Mouse (Mus musculus) midbrain, embryonic 15.5 days (tissue): ENCODE measurements at regions not wholly inside any gene's neighbourhood (a gene's known extent, or its start where the extent isn't known, plus 50 kb on each side); places are given as distances from the start of the nearest gene placed in this dataset.
A peak's percentile ranks its signal among the peaks of the same experiment; 100 is the strongest.

Source experiments
- ATAC-seq: fragments of 200-750 bp; cut with Nextera tagmentation; replicated peaks from 2 replicates; pipeline ENCODE4 v1.8.0; 2017; ENCODE audit warnings: moderate TSS enrichment
- H3K27ac ChIP-seq: fragments of 300-500 bp; sonication (generic); 2 replicates; pipeline ENCODE4 v1.5.1; 2015; ENCODE audit warnings: mild to moderate bottlenecking, inconsistent platforms
- H3K27me3 ChIP-seq: fragments of 300-500 bp; sonication (generic); replicated peaks from 2 replicates; pipeline ENCODE4 v1.6.1; 2015; ENCODE audit warnings: inconsistent platforms
- H3K36me3 ChIP-seq: fragments of 300-500 bp; sonication (generic); replicated peaks from 2 replicates; pipeline ENCODE4 v1.6.1; 2015; ENCODE audit warnings: inconsistent platforms
- H3K4me1 ChIP-seq: fragments of 300-500 bp; sonication (generic); 2 replicates; pipeline ENCODE4 v1.6.1; 2015; ENCODE audit warnings: inconsistent platforms
- H3K4me2 ChIP-seq: fragments of 300-500 bp; sonication (generic); 2 replicates; pipeline ENCODE4 v1.6.1; 2015; ENCODE audit warnings: inconsistent platforms, mild to moderate bottlenecking, moderate library complexity
- H3K4me3 ChIP-seq: fragments of 300-500 bp; sonication (generic); 2 replicates; pipeline ENCODE4 v1.5.1; 2015; ENCODE audit warnings: mild to moderate bottlenecking, inconsistent platforms
- H3K9ac ChIP-seq: fragments of 300-500 bp; sonication (generic); 2 replicates; pipeline ENCODE4 v1.6.1; 2015; ENCODE audit warnings: mild to moderate bottlenecking, inconsistent platforms
- H3K9me3 ChIP-seq: fragments of 300-500 bp; sonication (generic); 2 replicates; pipeline ENCODE4 v1.6.1; 2016; ENCODE audit warnings: inconsistent platforms
- WGBS: fragments of 180-500 bp; shearing (Covaris S2); methylation state at CpG from one replicate; pipeline ENCODE4 v1.1.7; 2015; ENCODE audit warnings: mixed read lengths; 5-methylcytosine and 5-hydroxymethylcytosine counted together

DNA sequence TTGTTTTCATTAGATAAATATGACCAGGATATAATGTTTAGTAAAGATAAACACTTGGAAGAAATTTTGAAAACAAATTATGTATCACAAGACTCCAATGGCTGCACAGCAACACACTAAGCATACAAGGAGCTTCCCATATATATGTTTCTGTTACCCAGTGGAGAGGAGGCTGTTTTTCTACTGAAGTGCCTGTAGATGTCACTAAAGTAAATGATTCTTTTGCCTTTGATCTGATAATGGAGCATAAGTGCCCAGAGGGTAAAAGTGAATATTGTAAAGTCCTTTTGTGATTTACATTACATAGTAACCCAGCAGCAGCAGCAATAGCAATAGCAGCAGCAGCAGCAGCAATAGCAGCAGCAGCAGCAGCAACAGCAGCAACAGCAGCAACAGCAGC is 226.3 kb downstream of the Ahr start:
- 0 out of 2 replicates have a peak, but pooled peaks cover 3% of the 10 kb centered on the region for H3K4me1 ChIP-seq
- H3K4me2 ChIP-seq = no peak overlapping the region
- H3K9ac ChIP-seq = no peak overlapping the region
- no peaks in the 10 kb centered on the region for H3K27me3 ChIP-seq
- no peak overlapping the region for H3K4me3 ChIP-seq
- no peaks in the 10 kb centered on the region for H3K36me3 ChIP-seq
- ATAC-seq = 0 out of 2 replicates have a peak, but pooled peaks have one; percentile 48
- no peak overlapping the region for H3K27ac ChIP-seq
- H3K9me3 ChIP-seq = no peaks in the 10 kb centered on the region

DNA sequence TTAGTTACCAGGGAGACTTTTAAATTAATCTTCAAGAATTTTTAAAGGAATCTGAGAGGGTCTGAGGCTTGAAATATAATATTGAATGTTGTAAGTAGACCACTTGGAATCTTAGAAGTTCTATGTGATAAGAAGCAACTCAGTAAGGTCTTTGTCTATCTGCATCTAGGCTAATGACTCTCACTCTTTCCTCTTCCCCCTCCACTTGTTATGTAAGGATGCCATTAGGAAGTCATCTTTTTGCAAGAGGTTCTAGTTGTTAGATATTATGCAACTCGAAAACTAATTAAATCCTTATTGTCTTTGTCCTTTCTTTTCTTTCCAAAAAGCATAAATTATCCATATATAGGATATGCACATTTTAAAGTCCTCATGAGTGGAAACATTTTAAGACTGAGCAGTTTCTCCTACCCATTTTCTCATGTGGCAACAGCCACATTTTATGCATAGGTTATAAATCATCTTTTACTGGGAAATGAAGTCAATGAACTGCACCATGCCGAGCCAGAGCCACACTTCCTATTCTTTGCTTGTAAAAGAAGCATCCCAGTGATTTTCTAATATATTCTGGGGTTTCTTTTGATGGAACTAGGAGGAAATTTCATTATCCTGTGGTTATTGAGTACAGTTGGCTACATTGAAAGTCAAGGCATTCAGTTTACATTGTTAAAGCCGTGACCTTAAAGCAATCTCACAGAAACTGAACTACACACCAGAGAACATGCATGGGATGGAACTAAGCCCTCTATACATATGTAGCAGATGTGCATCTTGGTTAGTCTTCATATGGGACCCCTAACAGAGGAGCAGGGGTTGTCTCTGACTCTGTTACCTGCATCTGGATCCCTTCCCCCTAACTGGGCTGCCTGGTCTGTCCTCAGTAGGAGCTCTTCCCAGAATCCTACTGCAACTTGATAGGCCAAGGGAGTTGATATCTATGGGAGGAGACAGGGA is 230.8 kb downstream of the Ahr start:
- Histone ChIP-seq H3K27ac (no peak overlapping the region), H3K27me3 (no peaks in the 10 kb centered on the region), H3K9me3 (no peaks in the 10 kb centered on the region), H3K9ac (no peak overlapping the region), H3K4me1 (no peaks in the 10 kb centered on the region), H3K4me3 (no peak overlapping the region), H3K4me2 (no peak overlapping the region), H3K36me3 (no peaks in the 10 kb centered on the region)
- ATAC-seq = no peak
- 77% methylated on average over 3 of the region's 3 CpGs for WGBS

DNA sequence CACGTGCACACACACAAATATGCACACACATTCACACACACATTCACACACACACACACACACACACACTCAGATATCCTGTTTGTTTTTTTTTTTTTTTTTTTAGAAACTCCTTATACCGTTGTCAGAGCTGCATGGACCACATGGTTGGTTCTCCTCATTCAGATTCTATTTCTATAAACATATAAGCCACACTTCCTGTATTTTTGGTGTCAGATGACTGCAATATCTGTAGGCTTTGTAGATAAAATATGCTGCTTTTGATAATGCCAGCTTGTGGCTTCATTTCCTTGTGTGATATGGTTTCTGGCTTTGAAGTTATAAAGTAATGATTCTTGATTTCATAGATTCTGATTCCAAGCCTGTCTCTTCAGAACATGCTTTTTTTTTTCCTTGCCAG is 231.7 kb downstream of the Ahr start:
- Histone ChIP-seq H3K4me1 (no peaks in the 10 kb centered on the region), H3K4me3 (no peak overlapping the region), H3K27me3 (no peaks in the 10 kb centered on the region), H3K9ac (no peak overlapping the region), H3K36me3 (no peaks in the 10 kb centered on the region), H3K9me3 (no peaks in the 10 kb centered on the region), H3K27ac (no peak overlapping the region), H3K4me2 (no peak overlapping the region)
- no peak for ATAC-seq
- WGBS = 88% methylated on average over 2 of the region's 2 CpGs

DNA sequence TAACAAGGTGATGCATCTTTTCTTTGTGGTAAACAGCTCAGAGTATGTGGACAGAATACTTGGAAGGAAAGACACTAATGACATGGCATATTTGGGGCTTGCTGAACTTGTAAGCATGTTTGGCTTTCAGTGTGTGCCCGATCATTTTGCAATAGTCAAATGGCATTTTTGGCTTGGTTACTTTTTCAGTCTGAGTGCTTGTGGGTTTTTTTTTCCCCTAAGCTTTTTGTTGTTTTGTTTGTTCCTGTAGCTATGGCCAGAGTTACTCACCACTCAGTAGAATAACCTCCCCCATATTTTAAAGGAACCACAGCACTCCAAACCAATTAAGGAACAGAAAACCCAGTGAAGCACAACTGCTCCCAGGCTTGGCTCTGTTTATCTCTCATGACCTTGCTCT is 240.2 kb downstream of the Ahr start:
- Histone ChIP-seq H3K4me3 (no peak overlapping the region), H3K27ac (no peak overlapping the region), H3K9ac (no peak overlapping the region), H3K4me2 (no peak overlapping the region), H3K4me1 (no peaks in the 10 kb centered on the region), H3K9me3 (no peaks in the 10 kb centered on the region; the same call in 1 of the 2 replicates), H3K36me3 (no peaks in the 10 kb centered on the region), H3K27me3 (no peaks in the 10 kb centered on the region)
- ATAC-seq = no peak
- WGBS = 86% methylated on average over 1 of the region's 1 CpGs

DNA sequence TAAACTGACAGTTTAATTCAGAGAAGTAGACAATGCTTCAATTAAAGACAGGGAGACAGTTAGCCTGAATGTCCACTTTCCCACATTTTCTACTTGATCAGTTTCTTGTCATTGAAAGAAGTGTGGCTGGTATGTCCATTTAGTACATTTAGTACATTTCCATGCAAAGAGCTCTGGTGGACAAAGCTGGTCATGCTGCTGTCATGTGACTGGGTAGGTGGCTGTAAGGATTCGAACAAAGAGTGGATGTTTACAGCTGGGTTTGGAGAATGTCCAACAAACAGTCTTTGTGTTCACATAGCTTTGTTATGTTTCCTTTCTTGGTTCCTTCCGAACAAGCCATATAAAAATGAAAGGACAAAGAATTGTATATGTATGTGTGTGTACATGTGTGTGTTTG is 241.3 kb downstream of the Ahr start:
- Histone ChIP-seq H3K27ac (no peak overlapping the region), H3K9me3 (no peaks in the 10 kb centered on the region; the same call in 1 of the 2 replicates), H3K4me1 (no peaks in the 10 kb centered on the region), H3K9ac (no peak overlapping the region), H3K27me3 (no peaks in the 10 kb centered on the region), H3K36me3 (no peaks in the 10 kb centered on the region), H3K4me3 (no peak overlapping the region), H3K4me2 (no peak overlapping the region)
- WGBS = 75% methylated on average over 2 of the region's 2 CpGs
- ATAC-seq = no peak

DNA sequence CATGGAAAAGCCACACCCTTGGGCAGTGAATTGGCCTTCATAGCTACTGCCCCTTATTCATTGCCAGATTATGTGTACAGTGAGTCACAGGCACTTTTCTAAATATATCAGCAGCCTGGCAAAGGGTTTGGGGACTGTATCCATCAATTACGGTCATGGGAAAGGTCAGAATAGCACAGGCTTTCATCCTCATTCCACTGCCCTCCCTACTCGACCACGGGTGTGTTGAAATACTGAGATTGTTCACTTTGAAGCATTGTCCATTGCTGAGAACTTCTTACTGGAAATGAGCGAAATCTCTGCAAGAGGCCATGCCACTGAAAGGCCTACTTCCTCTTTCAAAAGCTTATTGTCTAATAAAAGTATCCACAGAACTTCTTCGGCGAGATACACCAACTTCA is 242.9 kb downstream of the Ahr start:
- no peaks in the 10 kb centered on the region for H3K4me1 ChIP-seq
- no peaks in the 10 kb centered on the region for H3K36me3 ChIP-seq
- WGBS = 85% methylated on average over 6 of the region's 6 CpGs
- H3K27me3 ChIP-seq = no peaks in the 10 kb centered on the region
- H3K4me3 ChIP-seq = no peak overlapping the region
- no peak overlapping the region for H3K4me2 ChIP-seq
- no peak overlapping the region for H3K27ac ChIP-seq
- ATAC-seq = no peak
- no peaks in the 10 kb centered on the region; the same call in 1 of the 2 replicates for H3K9me3 ChIP-seq
- no peak overlapping the region for H3K9ac ChIP-seq

DNA sequence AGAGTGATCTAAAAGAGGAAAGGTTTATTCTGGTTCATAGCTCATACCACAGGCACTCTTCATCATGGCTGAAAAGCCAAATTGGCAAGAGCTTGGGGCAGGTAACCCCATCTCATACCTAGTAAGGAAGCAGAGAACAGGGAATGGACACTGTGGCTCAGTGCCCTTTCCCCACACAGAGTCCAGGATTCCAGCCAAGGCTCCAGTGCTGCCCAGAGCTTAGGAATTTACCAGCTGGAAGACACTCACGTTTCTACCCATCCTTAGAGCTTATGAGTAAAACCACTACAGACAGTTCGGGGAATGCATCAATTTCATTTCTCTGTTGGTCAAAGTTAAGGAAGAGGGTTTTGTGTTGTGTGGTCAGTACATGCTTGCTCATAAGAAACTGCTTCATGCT is 241.0 kb downstream of the Snx13 start:
- WGBS = 77% methylated on average over 2 of the region's 2 CpGs
- no peaks in the 10 kb centered on the region for H3K9me3 ChIP-seq

DNA sequence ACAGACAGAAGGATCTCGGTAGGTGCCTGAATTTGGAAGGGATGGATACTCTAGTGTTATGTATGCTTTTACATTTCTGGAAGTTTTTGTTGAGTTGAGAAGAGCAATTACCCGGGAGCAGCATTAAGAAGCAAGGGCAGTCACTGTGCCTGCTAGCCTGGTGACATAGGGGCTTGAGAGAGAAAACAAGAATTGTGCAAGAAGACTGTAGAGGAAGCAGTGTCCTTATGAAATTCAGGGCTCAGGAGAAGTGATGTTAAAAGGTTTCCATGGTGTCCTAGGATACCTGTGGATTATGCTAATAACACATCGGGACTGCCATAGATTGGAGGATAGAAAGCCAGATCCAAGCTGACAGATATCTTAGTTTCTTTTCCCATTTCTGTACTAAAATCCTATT is 240.6 kb downstream of the Snx13 start:
- H3K4me1 ChIP-seq = no peaks in the 10 kb centered on the region
- no peak for ATAC-seq
- no peaks in the 10 kb centered on the region for H3K9me3 ChIP-seq
- no peak overlapping the region for H3K27ac ChIP-seq
- H3K36me3 ChIP-seq = no peaks in the 10 kb centered on the region
- H3K9ac ChIP-seq = no peak overlapping the region
- no peak overlapping the region for H3K4me2 ChIP-seq
- WGBS = 87% methylated on average over 3 of the region's 3 CpGs
- no peak overlapping the region for H3K4me3 ChIP-seq
- H3K27me3 ChIP-seq = no peaks in the 10 kb centered on the region

More for the DNA sequence above, 241.0 kb downstream of the Snx13 start:
- Histone ChIP-seq H3K9ac (no peak overlapping the region), H3K36me3 (no peaks in the 10 kb centered on the region), H3K4me2 (no peak overlapping the region), H3K27me3 (no peaks in the 10 kb centered on the region), H3K4me3 (no peak overlapping the region), H3K4me1 (no peaks in the 10 kb centered on the region), H3K27ac (no peak overlapping the region)
- no peak for ATAC-seq

DNA sequence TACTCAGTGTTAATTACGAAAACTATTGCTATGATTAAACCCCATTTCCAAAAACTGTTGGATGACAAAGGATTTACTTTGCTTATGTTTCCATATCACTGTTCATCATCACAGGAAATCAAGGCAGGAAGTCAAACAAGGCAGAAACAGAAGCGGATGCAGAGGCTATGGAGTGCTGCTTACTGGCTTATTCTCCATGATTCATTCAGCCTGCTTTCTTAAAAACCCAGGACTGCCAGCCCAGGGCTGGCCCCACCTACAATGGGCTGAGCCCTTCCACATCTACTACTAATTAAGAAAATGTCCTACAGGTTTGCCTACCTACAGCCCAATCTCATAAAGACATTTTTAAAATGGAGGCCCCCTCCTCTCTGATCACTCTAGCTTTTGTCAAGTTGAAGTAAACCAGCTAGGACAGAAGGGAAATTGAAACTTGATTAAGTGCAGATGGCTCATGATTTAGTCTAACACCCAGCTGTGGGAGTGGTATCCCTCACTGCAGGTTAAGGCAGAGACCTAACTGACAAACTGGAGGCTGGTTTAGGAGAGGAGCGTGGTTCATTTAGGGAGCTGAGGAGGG is 240.1 kb downstream of the Snx13 start:
- Histone ChIP-seq H3K27me3 (no peaks in the 10 kb centered on the region), H3K4me3 (no peak overlapping the region)
- WGBS = 92% methylated on average over 3 of the region's 3 CpGs

DNA sequence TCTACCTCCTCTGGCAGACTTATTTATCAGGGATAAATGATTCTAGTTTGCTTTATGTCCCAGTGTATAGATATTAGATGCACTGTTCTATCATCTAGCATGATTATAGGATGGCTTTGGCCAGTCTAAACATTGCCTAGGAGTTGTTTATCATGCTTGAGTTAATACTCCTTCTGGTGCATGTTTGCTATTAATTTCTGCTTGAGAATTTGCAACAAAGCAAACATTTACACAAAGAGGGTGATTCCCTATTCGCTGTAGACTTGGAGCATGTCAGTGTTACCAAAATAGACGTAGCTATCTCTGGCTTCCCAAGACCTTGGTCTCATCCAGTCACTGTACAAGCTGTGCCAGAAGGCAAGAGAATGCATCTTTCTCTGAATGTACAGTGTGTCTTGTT is 237.4 kb downstream of the Snx13 start:
- no peak overlapping the region for H3K4me2 ChIP-seq
- H3K36me3 ChIP-seq = no peaks in the 10 kb centered on the region
- no peak overlapping the region for H3K27ac ChIP-seq
- no peaks in the 10 kb centered on the region for H3K4me1 ChIP-seq
- no peak for ATAC-seq
- H3K9me3 ChIP-seq = no peaks in the 10 kb centered on the region
- no peak overlapping the region for H3K4me3 ChIP-seq
- no peaks in the 10 kb centered on the region for H3K27me3 ChIP-seq
- H3K9ac ChIP-seq = no peak overlapping the region
- WGBS = 81% methylated on average over 2 of the region's 2 CpGs

More for the DNA sequence above, 240.1 kb downstream of the Snx13 start:
- Histone ChIP-seq H3K4me2 (no peak overlapping the region), H3K36me3 (no peaks in the 10 kb centered on the region), H3K9ac (no peak overlapping the region), H3K4me1 (no peaks in the 10 kb centered on the region), H3K9me3 (no peaks in the 10 kb centered on the region), H3K27ac (no peak overlapping the region)
- ATAC-seq = no peak

DNA sequence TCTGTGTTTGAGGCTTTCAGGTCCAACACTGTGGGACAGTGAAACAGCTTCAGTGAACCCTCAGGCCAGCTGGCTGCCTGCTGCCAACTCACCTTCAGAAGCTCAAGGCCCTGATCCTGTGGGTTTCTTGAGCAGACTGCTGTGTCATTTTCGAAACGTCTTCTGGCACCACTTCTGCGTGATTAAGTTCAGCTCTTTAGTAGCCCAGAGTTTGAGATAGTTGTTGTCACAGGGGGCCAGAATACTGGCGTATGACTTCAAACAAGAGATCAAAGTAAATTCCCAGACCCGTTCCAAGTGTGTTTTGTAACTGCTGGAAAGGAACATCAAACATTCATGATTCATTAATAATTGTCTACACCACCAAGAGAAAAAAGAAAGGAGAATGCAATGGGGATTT is 236.9 kb downstream of the Snx13 start:
- Histone ChIP-seq H3K4me3 (no peak overlapping the region), H3K9ac (no peak overlapping the region), H3K9me3 (no peaks in the 10 kb centered on the region), H3K4me2 (no peak overlapping the region), H3K4me1 (no peaks in the 10 kb centered on the region), H3K36me3 (no peaks in the 10 kb centered on the region), H3K27ac (no peak overlapping the region), H3K27me3 (no peaks in the 10 kb centered on the region)
- ATAC-seq = no peak
- WGBS = 51% methylated on average over 5 of the region's 5 CpGs

DNA sequence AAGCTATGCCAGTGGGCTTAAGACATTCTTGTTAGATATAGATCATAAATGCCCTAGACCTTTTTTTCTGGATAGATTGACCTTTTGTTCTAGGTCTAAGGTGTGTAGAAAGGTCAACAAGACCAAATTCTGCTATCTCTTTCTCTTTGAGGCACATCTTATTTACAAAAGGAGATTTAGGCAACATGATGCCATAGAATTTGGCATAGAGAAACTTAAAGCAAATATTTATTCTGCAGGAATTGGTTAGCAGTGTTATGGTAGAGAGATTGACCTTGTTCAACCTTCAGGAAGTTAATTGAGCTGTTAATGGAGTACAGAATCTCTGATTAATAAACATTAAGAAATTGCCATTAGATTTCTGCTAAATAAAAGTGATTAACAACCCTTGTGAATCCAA is 236.4 kb downstream of the Snx13 start:
- Histone ChIP-seq H3K27ac (no peak overlapping the region), H3K9ac (no peak overlapping the region), H3K4me2 (no peak overlapping the region), H3K4me3 (no peak overlapping the region), H3K36me3 (no peaks in the 10 kb centered on the region), H3K27me3 (no peaks in the 10 kb centered on the region), H3K4me1 (no peaks in the 10 kb centered on the region), H3K9me3 (no peaks in the 10 kb centered on the region)
- ATAC-seq = no peak

DNA sequence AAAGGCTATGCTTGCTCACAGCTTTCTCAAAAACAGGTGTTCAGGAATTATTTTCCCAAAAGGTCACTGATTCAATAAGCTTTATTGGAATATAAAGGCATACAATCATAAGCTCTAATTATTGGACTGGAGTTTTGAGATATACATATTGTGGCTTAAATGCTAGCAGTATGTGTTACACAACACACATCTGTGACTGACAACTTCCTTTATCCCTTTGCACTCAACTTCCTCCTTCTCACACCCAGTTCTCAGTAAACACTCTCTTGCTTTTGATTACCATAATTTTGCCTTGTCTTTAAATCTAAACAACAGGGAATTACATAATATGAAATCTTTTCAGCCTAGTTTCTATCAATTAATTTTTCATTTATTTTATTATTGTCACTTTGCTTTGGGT is 222.5 kb downstream of the Snx13 start:
- Histone ChIP-seq H3K27ac (no peak overlapping the region), H3K36me3 (no peaks in the 10 kb centered on the region), H3K4me1 (no peaks in the 10 kb centered on the region), H3K4me2 (no peak overlapping the region), H3K27me3 (no peaks in the 10 kb centered on the region), H3K4me3 (no peak overlapping the region), H3K9me3 (no peaks in the 10 kb centered on the region), H3K9ac (no peak overlapping the region)
- no peak for ATAC-seq
